Mouse (Mus musculus): ENCODE data around the gene Tcl1b1. TPM values are rescaled to one million over a fixed set of nuclear protein-coding genes. Genes with fewer than 3 reads are reported as not detected.

The Tcl1b1 gene
- total and polyA plus RNA-seq, 2 experiments from 2014 or later, result not detected

DNA sequence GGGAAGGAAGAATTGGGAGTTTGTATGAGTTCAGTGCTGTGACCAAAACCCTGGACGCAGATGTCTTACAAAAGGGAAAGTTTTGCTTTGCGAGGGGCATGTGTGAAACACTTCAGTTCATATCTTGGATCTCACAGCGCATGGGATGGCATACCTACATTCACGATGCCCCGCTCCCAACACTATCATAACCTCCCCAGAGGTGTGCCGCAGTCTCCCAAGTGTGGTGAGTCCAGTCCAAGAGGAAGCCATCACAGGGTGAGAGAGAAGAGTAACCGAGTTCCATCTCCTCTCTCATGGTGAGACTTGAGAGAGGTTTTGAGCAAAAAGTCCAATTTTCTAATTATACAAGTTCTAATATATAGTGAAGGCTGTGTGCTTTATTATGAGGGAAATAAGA, 49.7 kb downstream of the Tcl1b1 start:
- no peaks in the 10 kb centered on the region for H3K27me3 ChIP-seq (ENCODE audit: insufficient read depth, low read length)
- H3K9me3 ChIP-seq (ENCODE audit: low read length), result no peaks in the 10 kb centered on the region
- DNase-seq (ENCODE audit: low spot score) (no peak), ATAC-seq (ENCODE audit: low FRiP score) (no peak)
- H3K4me3 ChIP-seq (ENCODE audit: low read depth, low read length), result no peak overlapping the region
- no peak for TF ChIP-seq CTCF (IDR thresholded peaks at IDR 0.05)
- H3K4me2 ChIP-seq (ENCODE audit: low read depth, low read length, poor library complexity, severe bottlenecking), result no peak overlapping the region
- 92% methylated on average over 7 of the region's 7 CpGs for WGBS
- no peak overlapping the region for H3K9ac ChIP-seq (replicated peaks; ENCODE audit: low read length, poor library complexity, severe bottlenecking)
- H3K27ac ChIP-seq (ENCODE audit: low read depth, low read length), result no peak overlapping the region
- H3K36me3 ChIP-seq (ENCODE audit: insufficient read depth, low read length), result no peaks in the 10 kb centered on the region
- H3K4me1 ChIP-seq (ENCODE audit: insufficient read depth, low read length), result no peaks in the 10 kb centered on the region

Other genes starting within 250 kb of the Tcl1b1 start
- gene Syne3, start 149.9 kb upstream of the Tcl1b1 start, total RNA-seq (2014; rRNA removed), result 0.93 and 1.4 TPM in 2 replicates
- 0.44 and 0.85 TPM in 2 replicates for gene Syne3, start 149.9 kb upstream of the Tcl1b1 start, polyA plus RNA-seq (2015; fragmentation: Nextera tagmentation; extraction: Ambion mirVana)
- 35.8 and 50.9 TPM in 2 replicates for gene Glrx5, start 127.0 kb upstream of the Tcl1b1 start, total RNA-seq (2014; rRNA removed)
- 175 and 185 TPM in 2 replicates for gene Glrx5, start 127.0 kb upstream of the Tcl1b1 start, polyA plus RNA-seq (2015; fragmentation: Nextera tagmentation; extraction: Ambion mirVana)
- gene Tcl1b2, start 13.7 kb upstream of the Tcl1b1 start, total RNA-seq (2014; rRNA removed), result not detected in 2 replicates
- not detected in 2 replicates for gene Tcl1b2, start 13.7 kb upstream of the Tcl1b1 start, polyA plus RNA-seq (2015; fragmentation: Nextera tagmentation; extraction: Ambion mirVana)
- gene Tcl1b5, start 16.7 kb downstream of the Tcl1b1 start, total RNA-seq (2014; rRNA removed), result not detected in 2 replicates
- not detected in 2 replicates for gene Tcl1b5, start 16.7 kb downstream of the Tcl1b1 start, polyA plus RNA-seq (2015; fragmentation: Nextera tagmentation; extraction: Ambion mirVana)
- gene Tcl1b3, start 31.4 kb downstream of the Tcl1b1 start, total RNA-seq (2014; rRNA removed), result not detected in 2 replicates
- not detected in 2 replicates for gene Tcl1b3, start 31.4 kb downstream of the Tcl1b1 start, polyA plus RNA-seq (2015; fragmentation: Nextera tagmentation; extraction: Ambion mirVana)
- gene Tcl1b4, start 42.3 kb downstream of the Tcl1b1 start, total RNA-seq (2014; rRNA removed), result not detected in 2 replicates
- gene Tcl1b4, start 42.3 kb downstream of the Tcl1b1 start, polyA plus RNA-seq (2015; fragmentation: Nextera tagmentation; extraction: Ambion mirVana), result not detected in 2 replicates
- gene Tcl1, start 63.1 kb downstream of the Tcl1b1 start, total RNA-seq (2014; rRNA removed), result not detected in 2 replicates
- gene Tcl1, start 63.1 kb downstream of the Tcl1b1 start, polyA plus RNA-seq (2015; fragmentation: Nextera tagmentation; extraction: Ambion mirVana), result not detected in 2 replicates
- 29.1 and 34.7 TPM in 2 replicates for gene Tunar, start 174.2 kb downstream of the Tcl1b1 start, total RNA-seq (2014; rRNA removed)
- 22.7 and 22.8 TPM in 2 replicates for gene Tunar, start 174.2 kb downstream of the Tcl1b1 start, polyA plus RNA-seq (2015; fragmentation: Nextera tagmentation; extraction: Ambion mirVana)